Mouse (Mus musculus) inflammation-experienced regulatory T-cells, adult 6 months (primary cell): Measurements from ENCODE around the gene Vmn1r129. TPM values are rescaled to one million over a fixed set of nuclear protein-coding genes. Genes with fewer than 3 reads are reported as not detected.
"Not testable (repeated sequence)": the region's sequence is repeated elsewhere in the genome, so short reads cannot be mapped to it uniquely, and the experiment has no call there.

Source experiments
- ATAC-seq: one replicate; pipeline ENCODE4 v1.8.0; 2017
- polyA plus RNA-seq, 3 experiments: library from polyadenylated mRNA; unstranded; fragments of 100-300 nt; shearing (Covaris generic); gene quantifications; one replicate each; pipeline ENCODE4 v1.2.1; 2017

Vmn1r129 gene
- not detected for polyA plus RNA-seq

GRCm38 (mm10) chr7:21361191-21361590 lies at the start of gene Vmn1r129:
Vmn1r129 (minus strand) TSS chr7:21361291.
- ATAC-seq = not testable (repeated sequence)

GRCm38 (mm10) chr7:21349073-21349472 lies 12.0 kb downstream of the Vmn1r129 start, which contains the start of gene Vmn1r128:
Vmn1r128 (plus strand) TSS chr7:21349373.
- ATAC-seq = not testable (repeated sequence)

DNA sequence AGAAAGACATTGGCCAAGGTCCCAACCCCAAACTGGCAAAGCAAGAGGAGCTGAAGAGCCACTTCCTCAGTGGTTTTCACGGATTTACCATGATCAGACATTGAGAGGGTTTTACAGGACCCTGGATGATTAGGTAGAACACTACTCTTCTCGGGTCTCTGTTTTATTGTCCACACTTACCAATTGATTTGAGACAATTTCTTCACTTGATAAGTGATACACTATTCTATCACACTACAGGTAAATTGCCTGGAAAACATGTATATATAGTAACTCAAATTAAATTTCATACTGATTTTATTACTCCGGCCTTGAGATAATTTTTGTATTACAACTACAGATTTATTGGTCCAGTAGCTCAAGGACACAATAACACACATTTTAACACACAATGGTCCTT lies 41.3 kb downstream of the Vmn1r129 start, which contains the start of gene Vmn1r127:
Vmn1r127 (minus strand) TSS at position 101 of the 400 bp plus-strand sequence.
- not testable (repeated sequence) for ATAC-seq

Other genes starting within 250 kb of the Vmn1r129 start
- not detected for gene Vmn1r122, start 227.2 kb downstream of the Vmn1r129 start, polyA plus RNA-seq
- gene Vmn1r123, start 199.1 kb downstream of the Vmn1r129 start, polyA plus RNA-seq = not detected
- gene Gm5157, start 170.9 kb downstream of the Vmn1r129 start, polyA plus RNA-seq = under 1 TPM in 1 of 3 experiments, not detected in 2; 0.27 TPM
- not detected for gene Vmn1r124, start 100.7 kb downstream of the Vmn1r129 start, polyA plus RNA-seq
- not detected for gene Vmn1r125, start 89.1 kb downstream of the Vmn1r129 start, polyA plus RNA-seq
- not detected for gene Vmn1r126, start 59.8 kb downstream of the Vmn1r129 start, polyA plus RNA-seq
- not detected for gene Vmn1r127, start 41.4 kb downstream of the Vmn1r129 start, polyA plus RNA-seq
- gene Vmn1r128, start 11.9 kb downstream of the Vmn1r129 start, polyA plus RNA-seq = not detected
- gene Gm6882, start 71.5 kb upstream of the Vmn1r129 start, polyA plus RNA-seq = under 1 TPM in 1 of 3 experiments, not detected in 2; 0.16 TPM
- gene Vmn1r130, start 150.5 kb upstream of the Vmn1r129 start, polyA plus RNA-seq = not detected
- not detected for gene Vmn1r131, start 184.8 kb upstream of the Vmn1r129 start, polyA plus RNA-seq